Mouse (Mus musculus) lung, postnatal 0 days (tissue): Measurements from ENCODE around the gene Id1.

Source experiments
- CTCF ChIP-seq: IDR thresholded peaks from 2 replicates; pipeline ENCODE4 v1.5.1; 2016; ENCODE audit warnings: antibody characterized with exemption, mild to moderate bottlenecking
- EP300 ChIP-seq: IDR thresholded peaks from 2 replicates; pipeline ENCODE4 v1.6.1; 2016; ENCODE audit warnings: antibody characterized with exemption, mild to moderate bottlenecking, control low read depth

DNA sequence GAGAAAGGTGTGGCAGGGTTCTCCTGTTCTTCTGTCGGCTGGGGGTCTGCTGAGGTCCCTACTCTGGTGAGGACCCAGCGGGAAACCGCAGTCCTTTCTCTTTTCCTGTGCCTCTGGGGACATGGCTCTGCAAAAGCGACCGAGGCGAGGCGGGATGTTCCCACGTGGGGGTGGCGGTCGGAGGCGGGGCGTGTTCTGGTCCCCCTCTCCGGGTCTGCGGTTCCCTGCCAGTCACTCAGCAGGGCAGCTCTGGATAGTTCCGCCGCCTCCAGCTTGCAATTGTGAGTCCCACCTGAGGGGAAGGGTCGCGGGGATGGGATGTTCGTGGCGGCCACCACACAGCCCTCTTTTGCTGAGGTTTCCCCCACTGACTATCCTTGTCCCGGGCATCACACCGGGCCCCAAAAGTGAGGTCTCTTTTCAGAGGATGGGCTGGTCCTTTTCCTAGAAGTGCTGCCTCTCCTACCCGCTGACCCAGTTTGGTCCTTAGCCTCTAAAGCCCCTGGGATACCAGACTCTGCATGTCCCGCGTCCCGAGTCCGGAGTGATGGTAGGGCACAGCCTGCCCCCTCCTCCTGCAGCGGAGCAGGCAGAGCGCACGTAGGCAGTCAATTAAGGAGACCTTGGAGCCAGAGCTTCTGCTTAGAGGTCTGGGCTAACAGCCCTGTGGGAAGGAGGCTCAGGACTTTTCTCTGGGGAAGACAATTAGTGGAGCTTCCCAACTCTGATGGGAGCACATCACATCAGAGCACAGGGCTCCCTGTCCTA is 18.1 kb downstream of the Id1 start, which contains the start of gene Cox4i2:
- TF ChIP-seq CTCF (no peak), EP300 (no peak)
